Mouse (Mus musculus): ENCODE results near the gene BC037034. TPM values are rescaled to one million over a fixed set of nuclear protein-coding genes. Genes with fewer than 3 reads are reported as not detected.

Gene BC037034
- polyA plus RNA-seq, 1 experiment from 2014 or later, result 18.8 TPM

- H3K4me3 ChIP-seq, result no peak overlapping the region
- no peaks in the 10 kb centered on the region for H3K27me3 ChIP-seq
- H3K4me1 ChIP-seq, result peaks cover 30% of the 10 kb centered on the region
- no peak overlapping the region for H3K9ac ChIP-seq (replicated peaks)
- ATAC-seq (ENCODE audit: low FRiP score, low read depth), result no peak
- H3K4me2 ChIP-seq (replicated peaks), result no peak overlapping the region
- peaks cover 43% of the 10 kb centered on the region for H3K36me3 ChIP-seq
- 95% methylated on average over 11 of the region's 11 CpGs for WGBS
- H3K9me3 ChIP-seq, result no peaks in the 10 kb centered on the region
- no peak overlapping the region for H3K27ac ChIP-seq (replicated peaks)
These were observed 3.0 kb downstream of the BC037034 start for GRCm38 (mm10) chr5:138260834-138261233.

DNA sequence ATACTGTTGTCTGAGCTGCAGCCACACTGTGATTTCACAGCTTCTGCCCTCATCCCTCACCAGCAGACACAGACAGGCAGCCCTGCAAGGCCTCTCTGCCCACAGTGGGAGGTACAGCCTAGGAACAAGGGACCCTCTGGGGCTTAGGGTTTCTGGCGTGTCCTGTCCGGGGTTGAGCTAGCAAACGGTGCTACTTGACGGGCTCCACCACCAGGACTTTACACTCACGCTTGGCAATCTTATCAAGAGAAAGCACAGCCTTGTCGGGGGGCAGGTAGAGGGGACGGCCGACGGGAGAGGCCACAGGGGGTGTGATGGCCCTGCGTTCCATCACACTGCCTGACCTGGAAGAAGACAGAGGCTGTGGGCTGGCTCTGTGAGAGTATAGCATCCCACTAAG, 3.8 kb downstream of the BC037034 start:
- Histone ChIP-seq H3K9ac (replicated peaks) (no peak overlapping the region), H3K36me3 (peaks cover 41% of the 10 kb centered on the region), H3K27me3 (no peaks in the 10 kb centered on the region), H3K4me2 (replicated peaks) (no peak overlapping the region), H3K9me3 (no peaks in the 10 kb centered on the region), H3K4me3 (no peak overlapping the region), H3K27ac (replicated peaks) (no peak overlapping the region), H3K4me1 (peaks cover 31% of the 10 kb centered on the region)
- ATAC-seq (ENCODE audit: low FRiP score, low read depth), result no peak
- WGBS, result 86% methylated on average over 10 of the region's 10 CpGs

- Histone ChIP-seq H3K36me3 (peaks cover 41% of the 10 kb centered on the region), H3K27me3 (no peaks in the 10 kb centered on the region), H3K4me1 (peaks cover 26% of the 10 kb centered on the region), H3K27ac (replicated peaks) (no peak overlapping the region), H3K4me2 (replicated peaks) (no peak overlapping the region), H3K9me3 (no peaks in the 10 kb centered on the region), H3K9ac (replicated peaks) (no peak overlapping the region), H3K4me3 (no peak overlapping the region)
- WGBS, result 82% methylated on average over 7 of the region's 7 CpGs
- ATAC-seq (ENCODE audit: low FRiP score, low read depth), result no peak
These were observed 4.8 kb downstream of the BC037034 start for GRCm38 (mm10) chr5:138258993-138259392.

GRCm38 (mm10) chr5:138258542-138258941, 5.3 kb downstream of the BC037034 start:
- Histone ChIP-seq H3K4me3 (no peak overlapping the region), H3K4me1 (peaks cover 26% of the 10 kb centered on the region), H3K27me3 (no peaks in the 10 kb centered on the region), H3K36me3 (peaks cover 41% of the 10 kb centered on the region), H3K9me3 (no peaks in the 10 kb centered on the region), H3K27ac (replicated peaks) (no peak overlapping the region), H3K4me2 (replicated peaks) (no peak overlapping the region), H3K9ac (replicated peaks) (no peak overlapping the region)
- no peak for ATAC-seq (ENCODE audit: low FRiP score, low read depth)
- whole genome bisulfite sequencing, result 95% methylated on average over 6 of the region's 6 CpGs

DNA sequence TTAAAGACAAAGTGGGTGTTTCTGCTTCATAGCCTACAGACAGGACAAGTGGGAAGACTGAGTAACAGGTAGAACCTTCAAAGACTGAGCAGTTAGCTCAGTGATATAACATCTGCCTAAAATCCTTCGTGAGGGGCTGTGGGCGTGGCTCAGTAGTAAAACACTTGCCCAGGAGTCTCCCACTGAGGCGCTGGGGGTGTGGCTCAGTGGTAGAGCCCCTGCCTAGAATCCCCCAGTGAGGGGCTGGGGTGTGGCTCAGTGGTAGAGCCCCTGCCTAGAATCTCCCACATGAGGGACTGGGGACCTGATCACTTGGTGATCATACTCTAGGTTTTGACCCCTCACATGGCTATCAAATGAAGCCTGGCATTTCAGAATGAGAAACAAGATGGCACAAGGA, 5.8 kb downstream of the BC037034 start:
- Histone ChIP-seq H3K9ac (replicated peaks) (no peak overlapping the region), H3K4me1 (peaks cover 23% of the 10 kb centered on the region), H3K36me3 (peaks cover 41% of the 10 kb centered on the region), H3K27me3 (no peaks in the 10 kb centered on the region), H3K4me3 (no peak overlapping the region), H3K4me2 (replicated peaks) (no peak overlapping the region), H3K27ac (replicated peaks) (no peak overlapping the region), H3K9me3 (no peaks in the 10 kb centered on the region)
- ATAC-seq (ENCODE audit: low FRiP score, low read depth), result no peak
- WGBS, result 90% methylated on average over 3 of the region's 3 CpGs

DNA sequence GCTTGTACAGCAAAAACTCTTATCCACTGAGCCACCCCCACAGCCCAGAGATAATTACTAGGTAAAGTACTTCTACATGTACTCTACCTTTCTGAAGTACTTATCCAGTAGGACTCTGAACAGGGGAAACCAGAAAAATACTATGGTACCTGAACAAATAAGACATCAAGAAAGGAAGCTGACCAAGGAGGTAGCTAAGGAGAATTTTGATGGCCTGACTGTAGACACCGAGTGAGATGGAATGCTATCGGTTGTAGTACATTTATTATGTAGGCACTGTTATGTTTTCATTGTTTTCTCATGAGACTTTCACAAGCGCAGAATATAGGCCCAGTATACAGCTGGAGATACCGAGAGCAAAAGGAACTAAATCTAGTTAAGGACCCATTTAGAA, 6.3 kb downstream of the BC037034 start:
- 93% methylated on average over 4 of the region's 4 CpGs for WGBS
- H3K36me3 ChIP-seq, result peaks cover 41% of the 10 kb centered on the region
- H3K4me2 ChIP-seq (replicated peaks), result no peak overlapping the region

GRCm38 (mm10) chr5:138256966-138257584, 6.8 kb downstream of the BC037034 start:
- H3K27me3 ChIP-seq, result no peaks in the 10 kb centered on the region
- ATAC-seq (ENCODE audit: low FRiP score, low read depth), result no peak
- no peak overlapping the region for H3K4me3 ChIP-seq
- H3K36me3 ChIP-seq, result peaks cover 41% of the 10 kb centered on the region
- H3K9me3 ChIP-seq, result no peaks in the 10 kb centered on the region
- 89% methylated on average over 10 of the region's 10 CpGs for WGBS
- no peak overlapping the region for H3K27ac ChIP-seq (replicated peaks)
- H3K9ac ChIP-seq (replicated peaks), result no peak overlapping the region
- peaks cover 14% of the 10 kb centered on the region for H3K4me1 ChIP-seq
- H3K4me2 ChIP-seq (replicated peaks), result no peak overlapping the region

More for the DNA sequence above, 6.3 kb downstream of the BC037034 start:
- ATAC-seq (ENCODE audit: low FRiP score, low read depth), result no peak
- Histone ChIP-seq H3K4me1 (peaks cover 18% of the 10 kb centered on the region), H3K27ac (replicated peaks) (no peak overlapping the region), H3K9me3 (no peaks in the 10 kb centered on the region), H3K27me3 (no peaks in the 10 kb centered on the region), H3K4me3 (no peak overlapping the region), H3K9ac (replicated peaks) (no peak overlapping the region)

DNA sequence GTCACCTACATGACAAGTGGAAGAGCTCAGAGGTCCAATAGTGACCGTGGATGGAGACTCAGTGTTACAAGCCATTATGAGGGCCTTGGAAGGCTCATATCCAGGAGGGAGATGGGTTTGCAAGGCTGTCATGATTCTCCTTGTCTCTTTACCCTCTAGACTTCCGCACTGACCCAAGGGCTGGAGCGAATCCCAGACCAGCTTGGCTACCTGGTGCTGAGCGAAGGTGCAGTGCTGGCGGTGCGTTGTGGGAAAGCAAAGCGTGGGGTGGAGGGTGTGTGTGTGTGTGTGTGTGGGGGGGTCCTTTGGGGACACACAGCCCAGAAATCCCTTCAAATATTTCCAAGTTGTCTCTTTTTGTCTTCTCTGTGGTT, 7.8 kb downstream of the BC037034 start:
- Histone ChIP-seq H3K36me3 (peaks cover 31% of the 10 kb centered on the region), H3K4me1 (peaks cover 14% of the 10 kb centered on the region), H3K9ac (replicated peaks) (peak overlapping the region; percentile 71), H3K27ac (replicated peaks) (peak overlapping the region; percentile 73), H3K27me3 (no peaks in the 10 kb centered on the region), H3K9me3 (no peaks in the 10 kb centered on the region), H3K4me3 (peak overlapping the region; percentile 73), H3K4me2 (replicated peaks) (peak overlapping the region; percentile 83)
- ATAC-seq (ENCODE audit: low FRiP score, low read depth), result no peak
- WGBS, result 29% methylated on average over 7 of the region's 7 CpGs

DNA sequence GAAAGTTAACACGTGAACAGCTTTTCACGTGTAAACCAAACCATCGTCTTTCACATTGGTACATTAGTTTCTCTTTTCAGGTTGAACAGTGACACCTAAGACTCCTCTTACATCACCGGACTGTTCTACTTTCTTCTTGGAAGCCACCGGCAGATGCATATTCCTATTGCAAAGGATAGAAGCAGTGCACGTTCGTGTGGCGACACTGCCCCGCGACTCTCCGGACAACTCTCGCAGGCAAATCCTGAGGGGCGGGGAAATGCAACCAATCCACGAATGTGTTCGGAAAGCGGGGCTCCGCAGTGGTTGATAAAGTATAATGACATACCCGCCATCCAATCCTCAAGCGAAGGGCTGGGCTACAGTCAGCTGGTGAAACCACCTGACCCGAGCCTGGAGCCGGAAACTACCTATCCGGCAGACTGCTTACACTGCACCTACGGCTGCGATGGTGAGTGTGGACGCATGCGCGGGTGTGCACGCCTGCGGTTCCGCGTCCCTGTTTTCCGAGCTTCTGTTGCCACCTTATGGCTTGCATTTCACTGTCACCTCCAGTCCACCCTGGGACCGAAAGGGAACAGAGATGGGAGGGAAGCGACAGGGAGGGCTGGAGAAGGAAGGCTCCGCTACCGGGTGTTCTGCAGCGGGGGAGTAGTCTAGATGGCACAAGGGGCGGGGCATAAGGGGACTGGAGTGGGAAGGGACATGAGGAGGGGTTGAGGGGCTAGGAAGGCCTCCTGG, 8.3 kb downstream of the BC037034 start, which contains the start of gene Lamtor4:
Gene Lamtor4, plus strand, starts transcription at position 130 of the 741 bp plus-strand sequence.
- Histone ChIP-seq H3K27ac (replicated peaks) (peak within 1 kb of the TSS; percentile 73), H3K4me1 (peaks cover 14% of the 10 kb centered on the region), H3K36me3 (peaks cover 25% of the 10 kb centered on the region), H3K9ac (replicated peaks) (peak within 1 kb of the TSS; percentile 71), H3K9me3 (no peaks in the 10 kb centered on the region), H3K27me3 (no peaks in the 10 kb centered on the region), H3K4me3 (peak within 1 kb of the TSS; percentile 73), H3K4me2 (replicated peaks) (peak within 1 kb of the TSS; percentile 83)
- WGBS, result under 1% methylated on average over 38 of the region's 38 CpGs
- ATAC-seq (ENCODE audit: low FRiP score, low read depth), result peak; percentile 100

GRCm38 (mm10) chr5:138253061-138253460, 10.8 kb downstream of the BC037034 start:
- Histone ChIP-seq H3K4me1 (peaks cover 14% of the 10 kb centered on the region), H3K27ac (replicated peaks) (no peak overlapping the region), H3K36me3 (0 out of 2 replicates have a peak, but pooled peaks cover 1% of the 10 kb centered on the region), H3K27me3 (no peaks in the 10 kb centered on the region), H3K4me2 (replicated peaks) (no peak overlapping the region), H3K4me3 (no peak overlapping the region), H3K9me3 (no peaks in the 10 kb centered on the region), H3K9ac (replicated peaks) (no peak overlapping the region)
- no peak for ATAC-seq (ENCODE audit: low FRiP score, low read depth)
- WGBS, result 91% methylated on average over 3 of the region's 3 CpGs

- Histone ChIP-seq H3K4me3 (no peak overlapping the region), H3K27me3 (no peaks in the 10 kb centered on the region), H3K27ac (replicated peaks) (no peak overlapping the region), H3K4me2 (replicated peaks) (no peak overlapping the region), H3K36me3 (no peaks in the 10 kb centered on the region), H3K9me3 (no peaks in the 10 kb centered on the region), H3K9ac (replicated peaks) (no peak overlapping the region), H3K4me1 (peaks cover 7% of the 10 kb centered on the region)
- 85% methylated on average over 12 of the region's 12 CpGs for WGBS
- ATAC-seq (ENCODE audit: low FRiP score, low read depth), result no peak
These were observed 12.7 kb downstream of the BC037034 start for GRCm38 (mm10) chr5:138251144-138251543.

DNA sequence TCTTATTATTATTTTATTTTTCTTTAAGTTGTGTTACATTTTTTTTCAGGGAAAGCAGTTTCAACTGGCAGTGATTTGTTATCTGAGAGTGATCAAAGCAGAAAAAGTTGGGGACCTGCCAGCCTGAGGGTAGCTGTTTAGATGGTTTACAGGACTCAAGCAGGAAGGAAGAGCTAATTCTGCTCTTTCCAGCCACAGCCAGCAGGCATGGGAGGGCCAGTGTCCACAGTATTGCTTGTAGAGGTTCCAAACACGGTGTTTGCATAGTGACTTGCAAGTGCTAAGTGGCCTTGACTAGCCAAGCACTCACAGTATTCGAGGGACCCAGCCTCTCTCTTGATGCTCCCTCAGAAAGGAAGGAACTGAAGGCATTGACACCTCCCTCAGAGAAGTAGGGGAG, 22.3 kb downstream of the BC037034 start:
- no peak for ATAC-seq (ENCODE audit: low FRiP score, low read depth)
- Histone ChIP-seq H3K27me3 (no peaks in the 10 kb centered on the region), H3K4me3 (no peak overlapping the region), H3K9me3 (no peaks in the 10 kb centered on the region), H3K27ac (replicated peaks) (no peak overlapping the region), H3K4me2 (replicated peaks) (no peak overlapping the region), H3K4me1 (no peaks in the 10 kb centered on the region), H3K36me3 (no peaks in the 10 kb centered on the region), H3K9ac (replicated peaks) (no peak overlapping the region)
- 49% methylated on average over 2 of the region's 2 CpGs for WGBS
